Mouse (Mus musculus) lung, postnatal 0 days (tissue): Measurements from ENCODE around the gene Igfbp5. TPM values are rescaled to one million over a fixed set of nuclear protein-coding genes. Genes with fewer than 3 reads are reported as not detected.

Source experiments
- ATAC-seq: fragments of 200-750 bp; cut with Nextera tagmentation; 2 replicates; pipeline ENCODE4 v1.8.0; 2017; ENCODE audit warnings: moderate library complexity
- DNase-seq: peaks from one replicate; pipeline ENCODE4 v3.0.0-alpha.2; 2016; ENCODE audit warnings: low spot score
- H3K27ac ChIP-seq: fragments of 300-500 bp; sonication (generic); 2 replicates; pipeline ENCODE4 v1.5.1; 2014; ENCODE audit warnings: antibody characterized with exemption, mild to moderate bottlenecking, low read length, mixed read lengths
- H3K27me3 ChIP-seq: fragments of 300-500 bp; sonication (generic); replicated peaks from 2 replicates; pipeline ENCODE4 v1.6.1; 2014; ENCODE audit warnings: low read length, mixed read lengths; ENCODE audit not compliant: insufficient read depth
- H3K36me3 ChIP-seq: fragments of 300-500 bp; sonication (generic); 2 replicates; pipeline ENCODE4 v1.6.1; 2014; ENCODE audit warnings: low read length, mixed read lengths; ENCODE audit not compliant: insufficient read depth
- H3K4me1 ChIP-seq: fragments of 300-500 bp; sonication (generic); 2 replicates; pipeline ENCODE4 v1.6.1; 2014; ENCODE audit warnings: antibody characterized with exemption, low read depth, low read length, mixed read lengths; ENCODE audit not compliant: insufficient read depth
- H3K4me2 ChIP-seq: fragments of 300-500 bp; sonication (generic); replicated peaks from 2 replicates; pipeline ENCODE4 v1.6.1; 2014; ENCODE audit warnings: low read depth, mild to moderate bottlenecking, low read length, moderate library complexity, mixed read lengths
- H3K4me3 ChIP-seq: fragments of 300-500 bp; sonication (generic); 2 replicates; pipeline ENCODE4 v1.5.1; 2014; ENCODE audit warnings: low read depth, low read length
- H3K9ac ChIP-seq: fragments of 300-500 bp; sonication (generic); replicated peaks from 2 replicates; pipeline ENCODE4 v1.6.1; 2014; ENCODE audit warnings: low read depth, mild to moderate bottlenecking
- H3K9me3 ChIP-seq: fragments of 300-500 bp; sonication (generic); 2 replicates; pipeline ENCODE4 v1.6.1; 2016; ENCODE audit warnings: low read length, mixed read lengths
- CTCF ChIP-seq: IDR thresholded peaks from 2 replicates; pipeline ENCODE4 v1.5.1; 2016; ENCODE audit warnings: antibody characterized with exemption, mild to moderate bottlenecking
- EP300 ChIP-seq: IDR thresholded peaks from 2 replicates; pipeline ENCODE4 v1.6.1; 2016; ENCODE audit warnings: antibody characterized with exemption, mild to moderate bottlenecking, control low read depth
- WGBS: fragments of 180-500 bp; shearing (Covaris S2); extraction: QIAGEN DNeasy Blood & Tissue Kit; methylation state at CpG from one replicate; pipeline ENCODE4 v1.1.7; 2014; 5-methylcytosine and 5-hydroxymethylcytosine counted together
- polyA plus RNA-seq: library from polyadenylated mRNA; unstranded; fragments of >200 nt; fragmentation: Nextera tagmentation; extraction: Ambion mirVana; gene quantifications from 2 replicates; pipeline ENCODE4 v1.2.1, GENCODE M21; 2015

Gene Igfbp5
- polyA plus RNA-seq: 30.7 and 32.6 TPM in 2 replicates

DNA sequence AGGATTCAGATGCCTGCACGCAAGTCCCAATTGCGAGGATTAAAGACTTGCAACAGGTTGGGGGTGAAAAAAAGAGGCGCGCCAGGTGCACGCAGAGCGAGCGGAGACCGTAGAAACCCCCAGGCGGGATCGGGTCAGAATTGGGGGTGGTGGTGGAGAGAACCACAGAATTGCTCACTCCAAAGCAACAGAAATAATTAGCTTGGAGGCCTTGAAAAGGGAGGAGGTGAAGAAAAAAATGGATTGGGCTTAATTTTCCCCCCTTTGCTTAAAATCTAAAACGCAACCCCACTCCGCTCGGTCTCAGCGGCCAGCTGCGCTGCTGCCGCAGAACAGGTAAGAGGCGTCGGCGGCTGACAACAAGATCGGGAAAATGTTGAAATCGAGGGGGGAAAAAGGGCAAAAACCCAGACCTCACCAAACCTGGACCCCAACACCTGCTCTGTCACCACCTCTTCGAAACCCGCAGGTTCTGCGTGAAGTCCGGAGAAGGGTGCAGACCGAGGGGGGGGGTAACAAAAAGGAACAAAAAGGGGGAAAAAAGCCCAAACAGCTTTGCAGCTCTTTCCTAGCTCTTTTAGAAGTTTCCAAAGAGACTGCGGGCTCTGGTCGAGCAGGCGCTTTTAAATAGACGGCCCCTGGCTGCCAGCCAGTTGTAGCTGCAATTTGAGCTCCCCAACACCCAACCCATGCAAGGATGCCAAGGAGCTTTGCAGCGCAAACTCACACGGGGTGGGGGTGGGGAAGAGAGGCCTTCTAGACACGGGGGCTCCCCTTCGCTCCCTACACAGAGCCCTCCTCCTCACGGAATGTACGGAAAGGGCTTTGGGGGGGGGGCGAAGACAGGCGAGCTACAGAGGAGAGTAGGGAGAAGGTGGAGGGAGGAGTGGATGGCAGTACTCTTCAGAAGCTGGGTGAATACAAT is at the start of gene Igfbp5:
Igfbp5 (minus strand) TSS at position 598 of the 925 bp plus-strand sequence.
- H3K9me3 ChIP-seq: no peaks in the 10 kb centered on the region
- peak within 1 kb of the TSS; percentile 77 for H3K4me2 ChIP-seq
- peak within 1 kb of the TSS; percentile 39 for H3K4me3 ChIP-seq
- peaks cover 23% of the 10 kb centered on the region; the same call in 1 of the 2 replicates for H3K27me3 ChIP-seq
- H3K4me1 ChIP-seq: peaks cover 10% of the 10 kb centered on the region
- 2% methylated on average over 37 of the region's 38 CpGs for WGBS
- no peak within 1 kb of the TSS for H3K27ac ChIP-seq
- TF ChIP-seq EP300 (no peak), CTCF (no peak)
- DNase-seq (peak; percentile 87), ATAC-seq (peak; percentile 22)
- H3K9ac ChIP-seq: no peak within 1 kb of the TSS
- no peaks in the 10 kb centered on the region for H3K36me3 ChIP-seq

DNA sequence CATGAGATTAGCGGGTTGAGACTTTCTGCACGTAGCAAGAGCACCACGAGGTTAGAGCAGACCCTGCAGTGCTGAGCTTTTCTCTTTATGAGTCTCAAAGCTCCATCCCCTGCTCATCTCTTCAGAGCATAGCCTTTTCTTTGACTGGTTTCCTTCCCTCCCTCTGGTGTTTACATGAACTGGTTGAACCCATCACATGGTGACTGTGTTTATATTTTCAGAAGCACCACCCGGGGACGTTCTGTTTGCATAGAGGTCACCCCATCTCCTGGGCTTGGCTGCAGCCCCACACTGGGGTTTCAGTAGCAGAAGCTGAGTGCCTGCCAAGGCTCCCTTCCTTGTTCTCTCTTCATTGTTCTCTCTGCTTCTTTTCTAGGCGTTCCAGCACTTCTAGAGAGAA is 40.1 kb upstream of the Igfbp5 start:
- H3K4me2 ChIP-seq: no peak overlapping the region
- H3K9me3 ChIP-seq: no peaks in the 10 kb centered on the region
- no peak overlapping the region for H3K9ac ChIP-seq
- ATAC-seq (peak; percentile 61), DNase-seq (peak; percentile 59)
- no peaks in the 10 kb centered on the region for H3K27me3 ChIP-seq
- H3K4me3 ChIP-seq: no peak overlapping the region
- H3K4me1 ChIP-seq: peaks cover 9% of the 10 kb centered on the region
- H3K36me3 ChIP-seq: no peaks in the 10 kb centered on the region
- no peak overlapping the region for H3K27ac ChIP-seq
- 25% methylated on average over 6 of the region's 6 CpGs for WGBS
- no peak for TF ChIP-seq CTCF

DNA sequence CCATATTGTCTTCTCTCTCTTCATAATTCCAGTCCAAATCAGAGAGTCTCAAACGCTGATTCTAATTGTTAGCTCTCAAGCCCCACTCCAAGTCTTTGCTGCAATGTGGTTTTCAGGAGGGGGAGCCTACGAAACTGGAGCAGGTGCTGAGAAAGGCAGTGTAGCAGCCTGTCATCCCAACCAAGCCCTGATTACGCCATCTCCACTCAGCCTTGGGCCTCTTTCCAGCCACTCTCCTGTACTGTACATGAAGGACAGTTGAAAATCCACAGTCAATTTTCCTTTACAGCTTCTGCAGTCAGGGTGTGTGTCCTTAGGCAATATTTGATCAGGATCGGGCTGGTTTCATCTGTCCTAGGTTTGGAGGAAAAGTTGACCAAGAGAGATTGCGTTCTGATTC is 38.4 kb upstream of the Igfbp5 start:
- Histone ChIP-seq H3K27ac (no peak overlapping the region), H3K9ac (no peak overlapping the region), H3K9me3 (no peaks in the 10 kb centered on the region), H3K4me2 (no peak overlapping the region), H3K4me3 (no peak overlapping the region), H3K27me3 (no peaks in the 10 kb centered on the region), H3K4me1 (peaks cover 9% of the 10 kb centered on the region), H3K36me3 (no peaks in the 10 kb centered on the region)
- WGBS: 54% methylated on average over 5 of the region's 5 CpGs
- TF ChIP-seq CTCF (no peak), EP300 (peak; percentile 37; the same call in 1 of the 2 replicates)
- ATAC-seq (peak; percentile 92), DNase-seq (peak; percentile 85)

DNA sequence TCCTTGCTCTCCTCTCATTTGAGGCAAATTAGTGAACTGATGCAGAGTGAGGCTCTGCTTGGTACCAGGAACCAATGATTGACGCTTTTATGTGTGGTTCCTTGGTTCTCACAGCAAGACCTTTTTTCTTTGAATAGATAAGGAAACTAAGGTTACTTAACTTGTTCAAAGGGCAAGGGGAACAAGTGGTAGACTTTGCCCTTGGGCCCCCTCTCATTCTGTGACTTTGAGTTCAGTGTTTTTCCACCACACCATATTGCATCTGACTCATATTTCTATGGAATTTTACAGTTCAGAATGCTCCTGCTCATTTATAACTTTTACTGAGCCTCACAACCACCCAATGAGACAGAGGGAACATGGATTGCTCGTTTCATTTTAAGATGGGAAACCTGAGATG is 21.1 kb upstream of the Igfbp5 start:
- no peaks in the 10 kb centered on the region for H3K27me3 ChIP-seq
- no peaks in the 10 kb centered on the region for H3K9me3 ChIP-seq
- ATAC-seq (no peak), DNase-seq (no peak)
- H3K4me1 ChIP-seq: no peaks in the 10 kb centered on the region
- H3K4me3 ChIP-seq: no peak overlapping the region
- H3K9ac ChIP-seq: no peak overlapping the region
- H3K36me3 ChIP-seq: no peaks in the 10 kb centered on the region
- TF ChIP-seq CTCF (no peak), EP300 (no peak)
- H3K27ac ChIP-seq: no peak overlapping the region
- 86% methylated on average over 2 of the region's 2 CpGs for whole genome bisulfite sequencing
- H3K4me2 ChIP-seq: no peak overlapping the region

DNA sequence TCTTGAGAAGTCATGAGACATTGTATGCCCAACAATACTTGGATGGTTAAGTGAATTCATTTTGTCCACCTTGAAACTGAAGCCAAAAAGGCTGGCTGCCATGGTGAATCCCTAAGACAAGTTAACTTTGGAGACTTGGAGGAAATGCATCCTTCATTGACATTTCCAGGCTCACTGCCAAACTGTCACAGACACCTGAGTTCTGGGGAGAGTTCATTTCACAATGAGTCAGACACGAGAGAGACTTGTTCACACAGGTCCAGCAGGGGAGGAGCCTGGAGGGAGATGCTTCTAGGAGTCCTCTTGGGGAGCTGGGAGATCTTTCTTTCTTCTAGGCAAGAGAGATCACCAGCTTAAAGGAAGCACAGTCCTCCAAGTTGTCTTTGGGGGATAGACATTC is 13.2 kb upstream of the Igfbp5 start:
- no peak overlapping the region for H3K27ac ChIP-seq
- ATAC-seq (no peak), DNase-seq (no peak)
- no peak overlapping the region for H3K4me2 ChIP-seq
- no peak overlapping the region for H3K9ac ChIP-seq
- no peaks in the 10 kb centered on the region for H3K27me3 ChIP-seq
- TF ChIP-seq CTCF (no peak), EP300 (no peak)
- no peak overlapping the region for H3K4me3 ChIP-seq
- 25% methylated on average over 1 of the region's 1 CpGs for WGBS
- no peaks in the 10 kb centered on the region for H3K9me3 ChIP-seq
- H3K4me1 ChIP-seq: no peaks in the 10 kb centered on the region
- H3K36me3 ChIP-seq: no peaks in the 10 kb centered on the region

DNA sequence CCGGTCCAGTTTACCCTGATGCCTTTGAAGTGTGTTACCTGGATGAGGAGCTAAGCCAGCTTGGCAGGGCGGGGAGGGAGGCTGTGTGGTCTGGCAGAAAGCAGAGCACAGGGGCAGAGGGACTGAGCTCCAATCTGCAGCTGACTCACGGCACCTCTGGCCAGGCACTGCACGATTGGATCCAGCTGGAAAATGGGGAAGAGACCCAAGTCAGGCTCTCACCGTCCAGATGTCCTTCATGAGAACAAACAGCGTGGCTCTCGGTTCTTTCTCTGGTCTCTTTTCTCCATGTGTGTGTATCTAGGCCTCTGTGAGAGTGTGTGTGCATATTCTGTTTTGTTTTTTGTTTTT is 11.1 kb upstream of the Igfbp5 start:
- Histone ChIP-seq H3K36me3 (no peaks in the 10 kb centered on the region), H3K27ac (no peak overlapping the region), H3K9ac (no peak overlapping the region), H3K9me3 (no peaks in the 10 kb centered on the region), H3K4me3 (no peak overlapping the region), H3K27me3 (no peaks in the 10 kb centered on the region), H3K4me1 (no peaks in the 10 kb centered on the region), H3K4me2 (no peak overlapping the region)
- 54% methylated on average over 7 of the region's 7 CpGs for WGBS
- TF ChIP-seq CTCF (no peak), EP300 (no peak)
- ATAC-seq (peak; percentile 83), DNase-seq (peak; percentile 71)
